ENCODE assay signal across 8 mouse cellular contexts in genomic region chr11:4123922-4124321, GRCm38 (mm10). TPM values are rescaled to one million over a fixed set of nuclear protein-coding genes. Genes with fewer than 3 reads are reported as not detected.
A peak's percentile ranks its signal among the peaks of the same experiment; 100 is the strongest.
DNase-seq lines count a peak whose midpoint lies in the region; ATAC-seq and TF ChIP-seq lines count a peak whose summit lies in the region.

No protein-coding gene starts in this region.

- 65% methylated on average over 5 of the region's 5 CpGs for WGBS in heart, adult 2 months
- WGBS in heart, embryonic 10.5 days = 66% methylated on average over 5 of the region's 5 CpGs

- H3K9ac ChIP-seq in heart, adult 2 months (ENCODE audit: low read depth, low read length) = no peak overlapping the region

- TF ChIP-seq EP300 in heart, adult 2 months (IDR thresholded peaks at IDR 0.05; ENCODE audit: insufficient read depth, low read depth, low read length) = no peak

- TF ChIP-seq CTCF in heart, adult 2 months (IDR thresholded peaks at IDR 0.05) = peak; percentile 72

- no peaks in the 10 kb centered on the region for H3K36me3 ChIP-seq in heart, adult 2 months (ENCODE audit: control insufficient read depth, insufficient read depth, low read length)
- no peaks in the 10 kb centered on the region for H3K36me3 ChIP-seq in heart, embryonic 10.5 days

- no peak overlapping the region for H3K4me3 ChIP-seq in heart, adult 2 months
- H3K4me3 ChIP-seq in heart, embryonic 10.5 days = no peak overlapping the region

- H3K4me1 ChIP-seq in heart, adult 2 months (ENCODE audit: control insufficient read depth, insufficient read depth, low read length) = no peaks in the 10 kb centered on the region
- H3K4me1 ChIP-seq in heart, embryonic 10.5 days = peaks cover 17% of the 10 kb centered on the region

- no peak for DNase-seq in heart, adult 2 months
- DNase-seq in heart, adult 9 months (ENCODE audit: low spot score in 2 of 2) = no peak
- peak; percentile 21 for DNase-seq in urinary bladder, postnatal 25 days (ENCODE audit: low spot score)
- DNase-seq in urinary bladder, postnatal 4 days (ENCODE audit: low spot score in 2 of 2) = no peak
- no peak for DNase-seq in heart, embryonic 10.5 days (ENCODE audit: low spot score)
- no peak for DNase-seq in ovary, postnatal 36 days (ENCODE audit: low spot score)

- H3K9me3 ChIP-seq in heart, embryonic 10.5 days = no peaks in the 10 kb centered on the region; the same call in none of the 2 replicates

- intact Hi-C loops in heart, adult 2 months (cut with DNase I) = no loop called here

- no peak for TF ChIP-seq POLR2A in heart, adult 2 months (IDR thresholded peaks at IDR 0.05; ENCODE audit: insufficient read depth, low read depth, low read length)

- no peaks in the 10 kb centered on the region for H3K79me2 ChIP-seq in heart, adult 2 months (replicated peaks; ENCODE audit: control insufficient read depth, insufficient read depth, low read length)

- peak; percentile 47; the same call in 1 of the 2 replicates for ATAC-seq in granulocyte monocyte progenitor cell, adult 5-6 weeks (replicated peaks; ENCODE audit: poor library complexity, severe bottlenecking)
- ATAC-seq in megakaryocyte-erythroid progenitor cell, adult 5-6 weeks (replicated peaks; ENCODE audit: low FRiP score, low TSS enrichment, poor library complexity, severe bottlenecking) = peak; percentile 72

- no peaks in the 10 kb centered on the region for H3K27me3 ChIP-seq in heart, adult 2 months (ENCODE audit: control insufficient read depth, insufficient read depth, low read length)
- H3K27me3 ChIP-seq in heart, embryonic 10.5 days (ENCODE audit: insufficient read depth, poor library complexity, severe bottlenecking) = peaks cover 29% of the 10 kb centered on the region

- no peak overlapping the region for H3K27ac ChIP-seq in heart, adult 2 months
- H3K27ac ChIP-seq in heart, embryonic 10.5 days = no peak overlapping the region

RNA-seq across cellular contexts. Expression of gene Sec14l2, which starts 0.7 kb away (rescaled TPM):
- total RNA-seq in heart, adult 2 months (2021) = under 1 TPM; 0.52 to 0.89 TPM
- 0.35 and 0.53 TPM in 2 replicates for polyA plus RNA-seq in heart, adult 2 months (2012; rRNA removed)
- not detected in 2 replicates for total RNA-seq in granulocyte monocyte progenitor cell, adult 5-6 weeks (2014; fragmentation: Nextera tagmentation)
- total RNA-seq in granulocyte monocyte progenitor cell, adult 5-6 weeks (2017) = not detected in 2 replicates
- 17.5 and 26.8 TPM in 2 replicates for total RNA-seq in megakaryocyte-erythroid progenitor cell, adult 5-6 weeks (2014; fragmentation: Nextera tagmentation)
- 4.5 and 22.5 TPM in 2 replicates for total RNA-seq in megakaryocyte-erythroid progenitor cell, adult 5-6 weeks (2017)
- 0.94 and 2.1 TPM in 2 replicates for polyA plus RNA-seq in heart, embryonic 10.5 days (2016; fragmentation: Nextera tagmentation; extraction: Ambion mirVana)

RNA-seq across cellular contexts. Expression of gene Rnf215, which starts 11.1 kb away (rescaled TPM):
- total RNA-seq in heart, adult 2 months (2021) = 10 to 100 TPM; 12.9 to 13.4 TPM
- 16.1 and 17.7 TPM in 2 replicates for polyA plus RNA-seq in heart, adult 2 months (2012; rRNA removed)
- total RNA-seq in granulocyte monocyte progenitor cell, adult 5-6 weeks (2014; fragmentation: Nextera tagmentation) = 10.5 and 13.1 TPM in 2 replicates
- 6.6 and 7.8 TPM in 2 replicates for total RNA-seq in granulocyte monocyte progenitor cell, adult 5-6 weeks (2017)
- 6.6 and 8.0 TPM in 2 replicates for total RNA-seq in megakaryocyte-erythroid progenitor cell, adult 5-6 weeks (2014; fragmentation: Nextera tagmentation)
- 3.4 and 5.8 TPM in 2 replicates for total RNA-seq in megakaryocyte-erythroid progenitor cell, adult 5-6 weeks (2017)
- polyA plus RNA-seq in heart, embryonic 10.5 days (2016; fragmentation: Nextera tagmentation; extraction: Ambion mirVana) = 16.4 and 17.1 TPM in 2 replicates

RNA-seq across cellular contexts. Expression of gene Mtfp1, which starts 28.7 kb away (rescaled TPM):
- total RNA-seq in heart, adult 2 months (2021) = 100 to 1,000 TPM; 129 to 141 TPM
- polyA plus RNA-seq in heart, adult 2 months (2012; rRNA removed) = 158 and 167 TPM in 2 replicates
- 9.9 and 11.1 TPM in 2 replicates for total RNA-seq in granulocyte monocyte progenitor cell, adult 5-6 weeks (2014; fragmentation: Nextera tagmentation)
- total RNA-seq in granulocyte monocyte progenitor cell, adult 5-6 weeks (2017) = 8.7 and 13.3 TPM in 2 replicates
- total RNA-seq in megakaryocyte-erythroid progenitor cell, adult 5-6 weeks (2014; fragmentation: Nextera tagmentation) = 39.6 and 47.8 TPM in 2 replicates
- total RNA-seq in megakaryocyte-erythroid progenitor cell, adult 5-6 weeks (2017) = 26.3 and 31.4 TPM in 2 replicates
- polyA plus RNA-seq in heart, embryonic 10.5 days (2016; fragmentation: Nextera tagmentation; extraction: Ambion mirVana) = 25.7 and 26.0 TPM in 2 replicates

RNA-seq across cellular contexts. Expression of gene Ccdc157, which starts 36.2 kb away (rescaled TPM):
- 1 to 10 TPM; 4.5 to 4.6 TPM for total RNA-seq in heart, adult 2 months (2021)
- 6.7 and 9.9 TPM in 2 replicates for polyA plus RNA-seq in heart, adult 2 months (2012; rRNA removed)
- 0.28 and 0.73 TPM in 2 replicates for total RNA-seq in granulocyte monocyte progenitor cell, adult 5-6 weeks (2014; fragmentation: Nextera tagmentation)
- 0.21 and 0.69 TPM in 2 replicates for total RNA-seq in granulocyte monocyte progenitor cell, adult 5-6 weeks (2017)
- 0.48 and 2.6 TPM in 2 replicates for total RNA-seq in megakaryocyte-erythroid progenitor cell, adult 5-6 weeks (2014; fragmentation: Nextera tagmentation)
- 0.80 and 2.9 TPM in 2 replicates for total RNA-seq in megakaryocyte-erythroid progenitor cell, adult 5-6 weeks (2017)
- polyA plus RNA-seq in heart, embryonic 10.5 days (2016; fragmentation: Nextera tagmentation; extraction: Ambion mirVana) = 3.8 and 4.2 TPM in 2 replicates

RNA-seq across cellular contexts. Expression of gene Sf3a1, which starts 36.2 kb away (rescaled TPM):
- total RNA-seq in heart, adult 2 months (2021) = 10 to 100 TPM; 37.2 to 38.7 TPM
- 17.9 and 23.4 TPM in 2 replicates for polyA plus RNA-seq in heart, adult 2 months (2012; rRNA removed)
- total RNA-seq in granulocyte monocyte progenitor cell, adult 5-6 weeks (2014; fragmentation: Nextera tagmentation) = 65.9 and 92.2 TPM in 2 replicates
- total RNA-seq in granulocyte monocyte progenitor cell, adult 5-6 weeks (2017) = 31.2 and 35.6 TPM in 2 replicates
- total RNA-seq in megakaryocyte-erythroid progenitor cell, adult 5-6 weeks (2014; fragmentation: Nextera tagmentation) = 74.9 and 93.2 TPM in 2 replicates
- total RNA-seq in megakaryocyte-erythroid progenitor cell, adult 5-6 weeks (2017) = 42.5 and 64.9 TPM in 2 replicates
- 52.7 and 68.6 TPM in 2 replicates for polyA plus RNA-seq in heart, embryonic 10.5 days (2016; fragmentation: Nextera tagmentation; extraction: Ambion mirVana)
